Mouse (Mus musculus) lung, adult 18-20 months (tissue): ENCODE results near the gene Sars2.

Experiments
- DNase-seq, 2 experiments: peaks; one replicate each; pipeline ENCODE4 v3.0.0; 2022; ENCODE audit warnings: mixed read lengths in 2 of 2

Gene Sars2

GRCm38 (mm10) chr7:28780067-28780658 lies 38.4 kb downstream of the Sars2 start:
- DNase-seq, result peak; percentile 82 to 87

- DNase-seq, result peak in 1 of 2 experiments; percentile 33
Measured at GRCm38 (mm10) chr7:28780857-28781256, 39.1 kb downstream of the Sars2 start.

GRCm38 (mm10) chr7:28781261-28781663 lies 39.5 kb downstream of the Sars2 start:
- peak in 1 of 2 experiments; percentile 38 for DNase-seq

- DNase-seq, result no peak
Measured at GRCm38 (mm10) chr7:28785161-28785560, 43.4 kb downstream of the Sars2 start.

GRCm38 (mm10) chr7:28787884-28788283 lies 46.1 kb downstream of the Sars2 start:
- DNase-seq, result no peak

- DNase-seq, result peak in 1 of 2 experiments; percentile 58
Measured at GRCm38 (mm10) chr7:28788307-28789195, 46.8 kb downstream of the Sars2 start, which contains the start of gene Rinl. TSS of gene Rinl (plus strand) at chr7:28788969.

- DNase-seq, result no peak
Measured at GRCm38 (mm10) chr7:28789235-28789634, 47.4 kb downstream of the Sars2 start.

GRCm38 (mm10) chr7:28790066-28790806 lies 48.4 kb downstream of the Sars2 start:
- DNase-seq, result no peak

GRCm38 (mm10) chr7:28791706-28792105 lies 49.9 kb downstream of the Sars2 start:
- DNase-seq, result no peak

GRCm38 (mm10) chr7:28792391-28793185 lies 50.8 kb downstream of the Sars2 start:
- no peak for DNase-seq

GRCm38 (mm10) chr7:28793834-28794233 lies 52.0 kb downstream of the Sars2 start:
- peak in 1 of 2 experiments; percentile 45 for DNase-seq

GRCm38 (mm10) chr7:28794496-28794895 lies 52.7 kb downstream of the Sars2 start:
- no peak for DNase-seq

GRCm38 (mm10) chr7:28795832-28796231 lies 54.0 kb downstream of the Sars2 start:
- no peak for DNase-seq

GRCm38 (mm10) chr7:28796562-28796975 lies 54.8 kb downstream of the Sars2 start:
- peak; percentile 85 to 90 for DNase-seq

GRCm38 (mm10) chr7:28799994-28800393 lies 58.2 kb downstream of the Sars2 start:
- DNase-seq, result no peak

- DNase-seq, result no peak
Measured at GRCm38 (mm10) chr7:28801451-28801850, 59.7 kb downstream of the Sars2 start.

GRCm38 (mm10) chr7:28801901-28802670 lies 60.3 kb downstream of the Sars2 start:
- DNase-seq, result peak; percentile 86 to 92

GRCm38 (mm10) chr7:28802846-28803588 lies 61.2 kb downstream of the Sars2 start:
- peak; percentile 74 to 85 for DNase-seq
